Mouse (Mus musculus) liver, embryonic 14.5 days (tissue): ENCODE measurements around the gene Nox1.

Experiments used
- CTCF ChIP-seq: IDR thresholded peaks from 2 replicates; pipeline ENCODE4 v1.5.1; 2016; ENCODE audit warnings: antibody characterized with exemption, low read depth, control low read depth
- EP300 ChIP-seq: IDR thresholded peaks from 2 replicates; pipeline ENCODE4 v1.6.1; 2016; ENCODE audit warnings: antibody characterized with exemption, low read depth

- TF ChIP-seq EP300 (no peak), CTCF (no peak)
Observed at GRCm38 (mm10) chrX:134160442-134160841, 61.3 kb downstream of the Nox1 start.
